Mouse (Mus musculus) liver, adult 2 months (tissue): ENCODE data around the gene 1700028P14Rik.

Experiments
- CTCF ChIP-seq: fragments of 200-500 bp; IDR thresholded peaks from 2 replicates; pipeline ENCODE4 v1.5.1; 2011; ENCODE audit warnings: low read depth, low read length, control low read depth
- POLR2A ChIP-seq: fragments of 200-500 bp; IDR thresholded peaks from 2 replicates; pipeline ENCODE4 v1.6.1; 2011; ENCODE audit warnings: low read length, control low read depth; ENCODE audit not compliant: insufficient read depth; ENCODE audit errors: extremely low read depth

DNA sequence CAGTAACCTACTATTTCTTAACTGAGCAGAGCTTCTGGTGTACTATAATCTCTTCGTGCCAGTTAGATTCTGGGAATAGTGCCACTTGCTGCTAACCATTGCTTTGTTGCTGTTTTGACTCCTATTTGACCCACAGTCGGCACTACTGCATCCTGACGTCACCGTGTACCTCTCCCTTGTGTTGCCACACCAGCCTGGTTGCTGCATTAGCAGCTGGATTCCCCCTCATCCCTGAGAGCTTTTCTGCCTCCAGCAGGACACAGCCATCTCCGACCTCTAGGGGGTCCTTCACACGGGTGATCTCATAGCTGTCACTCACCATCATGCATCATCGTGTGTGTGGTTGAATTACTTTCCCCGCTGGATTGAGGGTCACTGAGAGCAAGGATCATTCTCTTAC, 45.2 kb upstream of the 1700028P14Rik start:
- no peak for TF ChIP-seq CTCF
- TF ChIP-seq POLR2A, result no peak
